Mouse (Mus musculus) inflammation-experienced regulatory T-cells (primary cell): ENCODE data around the gene Gm5426. TPM values are rescaled to one million over a fixed set of nuclear protein-coding genes. Genes with fewer than 3 reads are reported as not detected.

Source experiments
- polyA plus RNA-seq, 2 experiments: library from polyadenylated mRNA; unstranded; fragments of 100-300 nt; shearing (Covaris generic); gene quantifications; one replicate each; pipeline ENCODE4 v1.2.1; 2017

Gene Gm5426
- 1 to 10 TPM in 1 of 2 experiments, not detected in 1; 1.2 TPM for polyA plus RNA-seq

DNA sequence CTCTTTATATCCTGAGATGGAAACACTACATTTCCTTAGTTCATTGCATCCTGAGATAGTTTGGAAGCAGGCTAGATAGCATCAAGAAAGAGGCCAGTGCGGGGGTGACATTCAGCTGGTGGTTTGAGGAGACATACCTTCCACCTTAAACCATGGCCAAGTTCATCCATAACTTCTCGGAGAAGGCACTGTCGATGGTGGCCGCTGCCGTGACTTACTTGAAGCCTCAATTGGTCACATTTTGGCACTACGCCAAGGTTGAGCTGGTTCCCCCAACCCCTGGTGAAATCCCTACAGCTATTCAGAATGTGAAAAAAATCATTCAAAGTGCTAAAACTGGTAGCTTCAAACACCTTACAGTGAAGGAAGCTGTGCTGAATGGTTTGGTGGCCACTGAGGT, at the start of gene Gm5426:
TSS of gene Gm5426 (plus strand) at position 153 of the 400 bp plus-strand sequence.

Other genes starting within 250 kb of the Gm5426 start
- gene Eea1, start 196.0 kb upstream of the Gm5426 start, polyA plus RNA-seq, result 10 to 100 TPM; 41.1 to 75.5 TPM